Mouse (Mus musculus): Measurements from ENCODE around the gene B3gnt7. TPM values are rescaled to one million over a fixed set of nuclear protein-coding genes. Genes with fewer than 3 reads are reported as not detected.
"Not testable (repeated sequence)": the region's sequence is repeated elsewhere in the genome, so short reads cannot be mapped to it uniquely, and the experiment has no call there.

The B3gnt7 gene
- total and polyA plus RNA-seq, 2 experiments = 0.31 TPM; not detected in 1

- TF ChIP-seq POLR2A (IDR thresholded peaks at IDR 0.05; ENCODE audit: extremely low read depth, insufficient read depth, low read length) (no peak), CTCF (IDR thresholded peaks at IDR 0.05; ENCODE audit: low read depth, low read length) (peak; percentile 62)
- Histone ChIP-seq H3K27ac (replicated peaks; ENCODE audit: insufficient read depth, low read depth, low read length) (no peak overlapping the region), H3K27me3 (ENCODE audit: control insufficient read depth, insufficient read depth, low read length) (peaks cover 2% of the 10 kb centered on the region; the same call in 1 of the 2 replicates), H3K4me1 (ENCODE audit: control insufficient read depth, insufficient read depth, low read length) (no peaks in the 10 kb centered on the region), H3K9ac (ENCODE audit: low read depth, low read length) (no peak overlapping the region), H3K36me3 (ENCODE audit: control insufficient read depth, insufficient read depth, low read length) (no peaks in the 10 kb centered on the region), H3K4me3 (ENCODE audit: insufficient read depth, low read depth, low read length) (no peak overlapping the region), H3K79me2 (ENCODE audit: control insufficient read depth, insufficient read depth, low read length) (no peaks in the 10 kb centered on the region)
- WGBS = 26% methylated on average over 15 of the region's 15 CpGs
- no peak for DNase-seq (ENCODE audit: extremely low read depth, low read depth, low spot score)
Observed at GRCm38 (mm10) chr1:86313772-86314125, 11.1 kb downstream of the B3gnt7 start.

- Histone ChIP-seq H3K27ac (replicated peaks; ENCODE audit: insufficient read depth, low read depth, low read length) (no peak overlapping the region), H3K36me3 (ENCODE audit: control insufficient read depth, insufficient read depth, low read length) (no peaks in the 10 kb centered on the region), H3K27me3 (ENCODE audit: control insufficient read depth, insufficient read depth, low read length) (no peaks in the 10 kb centered on the region), H3K79me2 (ENCODE audit: control insufficient read depth, insufficient read depth, low read length) (no peaks in the 10 kb centered on the region), H3K4me3 (ENCODE audit: insufficient read depth, low read depth, low read length) (no peak overlapping the region), H3K4me1 (ENCODE audit: control insufficient read depth, insufficient read depth, low read length) (no peaks in the 10 kb centered on the region), H3K9ac (ENCODE audit: low read depth, low read length) (no peak overlapping the region)
- WGBS = 90% methylated on average over 8 of the region's 8 CpGs
- DNase-seq (ENCODE audit: extremely low read depth, low read depth, low spot score) = no peak
- TF ChIP-seq CTCF (IDR thresholded peaks at IDR 0.05; ENCODE audit: low read depth, low read length) (no peak), POLR2A (IDR thresholded peaks at IDR 0.05; ENCODE audit: extremely low read depth, insufficient read depth, low read length) (no peak)
Observed at GRCm38 (mm10) chr1:86320822-86321413, 18.3 kb downstream of the B3gnt7 start.

- no peak overlapping the region for H3K4me3 ChIP-seq (ENCODE audit: insufficient read depth, low read depth, low read length)
- H3K27me3 ChIP-seq (ENCODE audit: control insufficient read depth, insufficient read depth, low read length) = no peaks in the 10 kb centered on the region
- no peaks in the 10 kb centered on the region for H3K4me1 ChIP-seq (ENCODE audit: control insufficient read depth, insufficient read depth, low read length)
- no peaks in the 10 kb centered on the region for H3K36me3 ChIP-seq (ENCODE audit: control insufficient read depth, insufficient read depth, low read length)
- no peak overlapping the region for H3K27ac ChIP-seq (replicated peaks; ENCODE audit: insufficient read depth, low read depth, low read length)
- H3K79me2 ChIP-seq (ENCODE audit: control insufficient read depth, insufficient read depth, low read length) = no peaks in the 10 kb centered on the region
- no peak overlapping the region for H3K9ac ChIP-seq (ENCODE audit: low read depth, low read length)
- WGBS = 41% methylated on average over 2 of the region's 2 CpGs
- DNase-seq (ENCODE audit: extremely low read depth, low read depth, low spot score) = no peak
- TF ChIP-seq POLR2A (IDR thresholded peaks at IDR 0.05; ENCODE audit: extremely low read depth, insufficient read depth, low read length) (no peak), CTCF (IDR thresholded peaks at IDR 0.05; ENCODE audit: low read depth, low read length) (no peak)
Observed at GRCm38 (mm10) chr1:86336330-86336729, 33.7 kb downstream of the B3gnt7 start.

- peak; percentile 67 for DNase-seq (ENCODE audit: extremely low read depth, low read depth, low spot score)
- 33% methylated on average over 4 of the region's 4 CpGs for WGBS
- H3K36me3 ChIP-seq (ENCODE audit: control insufficient read depth, insufficient read depth, low read length) = no peaks in the 10 kb centered on the region
- no peaks in the 10 kb centered on the region for H3K79me2 ChIP-seq (ENCODE audit: control insufficient read depth, insufficient read depth, low read length)
- H3K4me1 ChIP-seq (ENCODE audit: control insufficient read depth, insufficient read depth, low read length) = no peaks in the 10 kb centered on the region
- no peak overlapping the region for H3K27ac ChIP-seq (replicated peaks; ENCODE audit: insufficient read depth, low read depth, low read length)
- no peak overlapping the region for H3K9ac ChIP-seq (ENCODE audit: low read depth, low read length)
- TF ChIP-seq CTCF (IDR thresholded peaks at IDR 0.05; ENCODE audit: low read depth, low read length) (peak; percentile 78), POLR2A (IDR thresholded peaks at IDR 0.05; ENCODE audit: extremely low read depth, insufficient read depth, low read length) (no peak)
- H3K4me3 ChIP-seq (ENCODE audit: insufficient read depth, low read depth, low read length) = no peak overlapping the region
- no peaks in the 10 kb centered on the region for H3K27me3 ChIP-seq (ENCODE audit: control insufficient read depth, insufficient read depth, low read length)
Observed at GRCm38 (mm10) chr1:86339156-86339812, 36.7 kb downstream of the B3gnt7 start.

GRCm38 (mm10) chr1:86341096-86341495 lies 38.5 kb downstream of the B3gnt7 start:
- H3K27ac ChIP-seq (replicated peaks; ENCODE audit: insufficient read depth, low read depth, low read length); H3K4me1 ChIP-seq (ENCODE audit: control insufficient read depth, insufficient read depth, low read length); H3K36me3 ChIP-seq (ENCODE audit: control insufficient read depth, insufficient read depth, low read length); H3K4me3 ChIP-seq (ENCODE audit: insufficient read depth, low read depth, low read length); H3K79me2 ChIP-seq (ENCODE audit: control insufficient read depth, insufficient read depth, low read length); H3K27me3 ChIP-seq (ENCODE audit: control insufficient read depth, insufficient read depth, low read length); DNase-seq (ENCODE audit: extremely low read depth, low read depth, low spot score); H3K9ac ChIP-seq (ENCODE audit: low read depth, low read length): not testable (repeated sequence)
- 82% methylated on average over 2 of the region's 2 CpGs for WGBS

- Histone ChIP-seq H3K36me3 (ENCODE audit: control insufficient read depth, insufficient read depth, low read length) (peaks cover 2% of the 10 kb centered on the region; the same call in 1 of the 2 replicates), H3K4me3 (ENCODE audit: insufficient read depth, low read depth, low read length) (no peak overlapping the region), H3K27me3 (ENCODE audit: control insufficient read depth, insufficient read depth, low read length) (no peaks in the 10 kb centered on the region), H3K27ac (replicated peaks; ENCODE audit: insufficient read depth, low read depth, low read length) (no peak overlapping the region), H3K4me1 (ENCODE audit: control insufficient read depth, insufficient read depth, low read length) (no peaks in the 10 kb centered on the region), H3K79me2 (ENCODE audit: control insufficient read depth, insufficient read depth, low read length) (no peaks in the 10 kb centered on the region), H3K9ac (ENCODE audit: low read depth, low read length) (no peak overlapping the region)
- no peak for DNase-seq (ENCODE audit: extremely low read depth, low read depth, low spot score)
- TF ChIP-seq CTCF (IDR thresholded peaks at IDR 0.05; ENCODE audit: low read depth, low read length) (no peak), POLR2A (IDR thresholded peaks at IDR 0.05; ENCODE audit: extremely low read depth, insufficient read depth, low read length) (no peak)
- WGBS = 94% methylated on average over 2 of the region's 2 CpGs
Observed at GRCm38 (mm10) chr1:86342371-86342770, 39.7 kb downstream of the B3gnt7 start.

All from liver, adult 2 months (tissue).